Mouse (Mus musculus) urinary bladder, postnatal 14 days (tissue): ENCODE measurements around the gene Tmem44.
A peak's percentile ranks its signal among the peaks of the same experiment; 100 is the strongest.
"Not testable (repeated sequence)": the region's sequence is repeated elsewhere in the genome, so short reads cannot be mapped to it uniquely, and the experiment has no call there.

Experiments
- DNase-seq: peaks from one replicate; pipeline ENCODE4 v3.0.0; 2021; ENCODE audit warnings: low spot score

Tmem44 gene

DNA sequence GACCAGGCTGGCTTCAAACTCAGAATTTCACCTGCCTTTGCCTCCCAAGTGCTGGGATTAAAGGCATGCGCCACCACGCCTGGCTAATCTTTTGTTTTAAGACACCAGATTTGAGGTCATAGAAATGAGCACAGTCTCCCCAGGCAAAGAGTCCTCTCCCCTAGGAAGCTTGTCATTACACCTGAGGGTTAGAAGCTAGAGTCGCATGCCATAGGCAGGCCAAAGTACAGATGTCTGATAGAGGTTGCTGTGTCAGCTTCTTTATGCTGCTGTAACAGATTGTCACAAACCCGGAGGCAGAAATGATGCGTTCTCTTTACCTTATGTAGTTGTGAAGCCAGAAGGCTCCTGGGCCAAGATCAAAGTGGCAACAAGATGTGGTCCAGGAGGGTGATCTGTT is 53.3 kb downstream of the Tmem44 start:
- no peak for DNase-seq

GRCm38 (mm10) chr16:30494883-30495282 is 55.8 kb downstream of the Tmem44 start:
- DNase-seq, result no peak

DNA sequence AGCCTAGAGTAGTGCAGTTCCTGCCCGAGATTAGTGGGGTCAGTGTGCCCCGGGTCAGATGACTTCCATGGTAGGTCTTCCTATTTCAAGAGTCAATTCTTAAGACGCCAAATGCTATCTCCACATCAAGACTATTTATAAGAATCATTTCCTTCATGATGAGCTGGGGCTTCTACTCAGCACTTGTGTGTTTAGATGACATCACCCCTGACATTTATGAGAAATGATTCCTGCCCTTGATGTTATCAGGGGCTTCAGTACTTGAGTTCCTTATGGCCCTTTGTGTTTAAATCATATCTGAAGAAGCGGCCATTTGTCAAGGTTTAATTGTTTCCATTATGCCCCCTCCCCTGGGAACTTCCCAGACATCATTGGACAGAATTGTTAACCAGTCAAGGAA is 58.9 kb downstream of the Tmem44 start:
- no peak for DNase-seq

DNA sequence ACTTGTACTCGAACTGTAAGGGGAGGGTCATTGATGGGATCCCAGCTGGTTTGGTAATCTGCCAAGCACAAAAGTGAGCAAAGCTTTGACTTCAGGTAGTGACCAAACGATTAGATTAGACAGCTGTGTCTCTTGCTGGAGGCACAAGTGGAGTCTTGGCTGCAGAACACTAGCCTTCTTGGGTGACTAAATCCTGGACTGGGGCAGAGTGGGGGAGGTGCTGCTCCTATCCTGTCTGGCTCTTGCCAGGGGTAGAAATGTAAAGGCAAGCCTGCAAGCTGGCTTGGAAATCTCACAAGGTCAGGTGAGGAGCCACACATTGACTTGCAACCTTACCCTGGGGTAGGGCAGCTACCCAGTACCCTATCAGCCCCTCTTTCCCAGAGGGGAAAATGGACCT is 59.9 kb downstream of the Tmem44 start:
- no peak for DNase-seq

GRCm38 (mm10) chr16:30490316-30490715 is 60.3 kb downstream of the Tmem44 start:
- no peak for DNase-seq

DNA sequence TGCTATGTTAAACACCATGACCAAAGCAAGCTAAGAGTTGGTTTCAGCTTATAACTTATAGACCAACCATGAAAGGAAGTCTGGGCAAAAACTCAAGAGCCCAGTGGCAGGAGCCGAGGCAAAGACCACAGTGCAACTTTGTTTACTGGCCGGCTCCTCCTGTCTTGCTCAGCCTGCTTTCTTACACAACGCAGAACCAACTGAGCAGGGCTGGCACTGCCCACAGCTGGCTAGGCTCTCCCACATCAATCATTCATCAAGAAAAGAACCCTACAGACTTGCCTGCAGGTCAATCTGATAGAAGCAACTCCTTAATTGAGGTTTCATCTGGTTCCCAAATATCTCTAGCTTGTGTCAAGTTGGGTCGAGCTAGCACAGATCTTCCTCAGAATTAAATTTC is 61.0 kb downstream of the Tmem44 start:
- no peak for DNase-seq

GRCm38 (mm10) chr16:30486498-30486897 is 64.1 kb downstream of the Tmem44 start:
- DNase-seq, result no peak

- DNase-seq, result no peak
These were observed 72.9 kb downstream of the Tmem44 start for GRCm38 (mm10) chr16:30477791-30478190.

DNA sequence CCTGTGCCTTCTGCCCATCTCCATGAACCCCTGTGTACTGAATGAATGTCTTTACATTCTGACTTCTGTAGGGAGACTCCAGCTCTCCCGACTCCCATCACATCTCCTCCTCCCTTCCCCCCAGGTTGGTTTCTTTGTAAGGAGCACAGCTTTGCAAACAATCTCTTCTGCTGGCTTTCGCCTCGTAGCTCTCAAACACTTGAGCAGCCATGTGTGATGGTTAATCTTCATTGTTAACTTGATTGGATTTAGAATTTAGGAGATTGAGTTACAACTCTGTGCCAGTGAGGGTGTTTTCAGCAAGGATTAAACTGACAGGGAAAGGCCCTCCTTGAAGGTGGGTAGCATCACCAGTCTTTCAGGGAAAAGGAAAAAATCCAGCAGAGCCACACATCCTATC is 73.6 kb downstream of the Tmem44 start:
- no peak for DNase-seq

DNA sequence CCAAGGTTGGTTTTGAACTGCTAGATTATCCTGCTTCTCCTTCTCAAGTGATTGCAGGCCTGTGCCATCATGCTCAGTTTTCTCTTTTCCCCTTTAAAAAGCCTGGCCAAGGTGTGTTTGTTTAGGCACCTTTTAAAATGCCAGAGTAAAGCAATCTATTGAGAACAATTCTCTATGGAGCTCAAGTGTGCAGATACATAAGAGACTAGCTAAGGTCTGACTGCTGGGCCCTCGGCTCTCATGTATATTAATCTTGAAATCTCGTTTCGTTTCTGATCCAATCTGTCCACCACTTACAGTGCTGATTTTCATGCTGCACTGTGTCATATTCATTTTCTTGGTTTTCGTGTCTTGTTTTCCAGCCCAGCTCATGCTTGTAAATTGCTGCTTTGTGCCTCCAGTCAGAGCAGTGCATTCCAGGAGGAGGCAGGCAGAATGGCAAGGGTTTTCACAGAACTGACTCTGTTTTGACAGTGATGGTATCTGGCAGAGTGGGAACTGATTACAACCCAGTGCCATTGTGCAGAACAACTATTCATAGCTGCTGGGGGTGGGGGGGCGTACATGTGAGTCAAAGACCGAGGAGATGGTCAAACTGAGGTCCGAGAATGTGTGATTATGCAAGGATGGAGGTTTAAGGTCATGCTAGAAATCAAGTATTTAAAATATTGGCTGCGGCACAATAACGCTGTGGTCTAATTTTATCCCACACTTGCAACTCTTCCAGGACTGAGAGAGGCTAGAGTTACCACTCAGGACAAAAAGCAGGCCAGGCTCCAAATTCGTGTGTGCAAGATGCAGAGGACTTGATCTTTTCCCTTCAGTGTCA is 74.8 kb downstream of the Tmem44 start:
- DNase-seq, result peak; percentile 10

- DNase-seq, result peak; percentile 10
These were observed 78.2 kb downstream of the Tmem44 start for GRCm38 (mm10) chr16:30472447-30472846.

DNA sequence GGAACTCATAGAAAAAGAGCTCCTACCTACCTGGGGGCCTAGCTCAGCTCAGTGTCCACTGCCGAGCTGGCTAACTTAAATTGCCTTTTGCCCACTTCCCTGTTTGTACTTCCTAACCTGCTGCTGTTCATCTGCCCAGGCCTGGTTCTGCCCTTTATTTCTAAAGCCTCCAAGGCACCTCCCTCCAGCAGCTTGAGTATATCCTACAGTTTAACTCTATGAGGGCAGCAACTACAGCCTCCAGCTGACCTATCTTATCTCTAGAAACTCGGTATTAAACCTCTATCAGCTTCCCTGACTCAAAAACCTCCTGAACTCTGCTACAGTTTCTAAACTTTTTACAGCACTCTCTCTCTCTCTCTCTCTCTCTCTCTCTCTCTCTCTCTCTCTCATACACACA is 78.7 kb downstream of the Tmem44 start:
- no peak for DNase-seq

- DNase-seq, result no peak
These were observed 81.7 kb downstream of the Tmem44 start for GRCm38 (mm10) chr16:30468944-30469343.

- peak; percentile 35 for DNase-seq
These were observed 84.9 kb downstream of the Tmem44 start for GRCm38 (mm10) chr16:30465680-30466298.

DNA sequence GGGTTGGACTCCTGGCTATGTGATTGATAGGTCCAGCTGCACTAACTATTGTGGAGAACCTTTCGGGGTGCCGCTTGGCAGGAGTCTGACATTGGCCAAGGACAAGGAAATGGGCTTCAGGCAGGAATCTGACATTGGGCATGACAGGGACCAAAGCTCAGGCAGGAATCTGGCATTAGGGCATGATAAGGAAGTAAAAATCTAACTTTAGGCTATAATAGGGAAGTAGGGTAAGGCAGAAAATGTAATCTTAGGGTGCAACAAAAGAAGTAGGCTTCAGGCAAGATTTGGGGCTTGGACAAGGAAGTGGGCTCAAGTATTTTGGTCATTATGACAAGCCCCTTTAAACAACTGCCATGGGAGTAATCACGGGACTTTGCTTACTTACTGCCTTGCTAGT is 85.9 kb downstream of the Tmem44 start:
- DNase-seq, result not testable (repeated sequence)
